In genomic region chr4:82275996-82276395, GRCm38 (mm10) we compare ENCODE assay signal across 13 mouse cellular contexts.
A peak's percentile ranks its signal among the peaks of the same experiment; 100 is the strongest.
DNase-seq lines count a peak whose midpoint lies in the region; ATAC-seq and TF ChIP-seq lines count a peak whose summit lies in the region.
"Had no signal": no experiment of that assay in that cellular context is flagged by ENCODE, and none has a peak within 500 bp of the region (broad histone marks: within the 10 kb centered on the region; RNA-seq: fewer than 3 reads in every experiment).

No protein-coding gene starts in this region.

- H3K4me3 ChIP-seq in embryonic facial prominence, embryonic 12.5 days = no peak overlapping the region
- H3K4me3 ChIP-seq in embryonic facial prominence, embryonic 10.5 days = no peak overlapping the region
- no peak overlapping the region for H3K4me3 ChIP-seq in stomach, embryonic 14.5 days (ENCODE audit: low read depth, low read length)
- H3K4me3 ChIP-seq in stomach, postnatal 0 days (ENCODE audit: low read depth, low read length) = no peak overlapping the region
- H3K4me3 ChIP-seq: liver, embryonic 12.5 days had no signal

- peaks cover 12% of the 10 kb centered on the region for H3K4me1 ChIP-seq in embryonic facial prominence, embryonic 12.5 days
- H3K4me1 ChIP-seq in embryonic facial prominence, embryonic 10.5 days = peaks cover 18% of the 10 kb centered on the region
- no peaks in the 10 kb centered on the region for H3K4me1 ChIP-seq in stomach, embryonic 14.5 days (ENCODE audit: control insufficient read depth, insufficient read depth, low read length)
- no peaks in the 10 kb centered on the region for H3K4me1 ChIP-seq in stomach, postnatal 0 days (replicated peaks; ENCODE audit: control insufficient read depth, insufficient read depth)
- H3K4me1 ChIP-seq: liver, embryonic 12.5 days had no signal

- 0 out of 2 replicates have a peak overlapping the region, but pooled peaks have one; percentile 1 for H3K27ac ChIP-seq in embryonic facial prominence, embryonic 12.5 days
- no peak overlapping the region for H3K27ac ChIP-seq in embryonic facial prominence, embryonic 10.5 days (replicated peaks)
- H3K27ac ChIP-seq in stomach, embryonic 14.5 days (ENCODE audit: low read length) = peak overlapping the region; percentile 4; the same call in 1 of the 2 replicates
- no peak overlapping the region for H3K27ac ChIP-seq in stomach, postnatal 0 days (replicated peaks)
- H3K27ac ChIP-seq: liver, embryonic 12.5 days had no signal

- no peaks in the 10 kb centered on the region for H3K36me3 ChIP-seq in embryonic facial prominence, embryonic 12.5 days
- H3K36me3 ChIP-seq in embryonic facial prominence, embryonic 10.5 days (replicated peaks) = no peaks in the 10 kb centered on the region
- H3K36me3 ChIP-seq in stomach, embryonic 14.5 days (ENCODE audit: control insufficient read depth, insufficient read depth, low read length) = no peaks in the 10 kb centered on the region
- no peaks in the 10 kb centered on the region for H3K36me3 ChIP-seq in stomach, postnatal 0 days (ENCODE audit: control insufficient read depth, insufficient read depth, low read length)
- H3K36me3 ChIP-seq: liver, embryonic 12.5 days had no signal

- no peak for ATAC-seq in embryonic facial prominence, embryonic 12.5 days (ENCODE audit: insufficient number of reproducible peaks, insufficient read depth, low FRiP score, low TSS enrichment)
- no peak for ATAC-seq in stomach, embryonic 14.5 days (ENCODE audit: insufficient number of reproducible peaks, insufficient read depth, low FRiP score, low read depth)
- ATAC-seq in stomach, postnatal 0 days (ENCODE audit: low FRiP score, low TSS enrichment) = no peak
- ATAC-seq: hindbrain, embryonic 16.5 days; liver, embryonic 12.5 days had no signal

- WGBS in embryonic facial prominence, embryonic 12.5 days = 50% methylated on average over 2 of the region's 2 CpGs
- 89% methylated on average over 2 of the region's 2 CpGs for WGBS in embryonic facial prominence, embryonic 10.5 days
- WGBS in stomach, embryonic 14.5 days = 34% methylated on average over 2 of the region's 2 CpGs
- 35% methylated on average over 2 of the region's 2 CpGs for WGBS in stomach, postnatal 0 days

- H3K9ac ChIP-seq in embryonic facial prominence, embryonic 12.5 days = no peak overlapping the region
- H3K9ac ChIP-seq in stomach, embryonic 14.5 days (replicated peaks; ENCODE audit: low read depth, low read length) = no peak overlapping the region
- H3K9ac ChIP-seq in stomach, postnatal 0 days (ENCODE audit: low read length) = no peak overlapping the region
- H3K9ac ChIP-seq: liver, embryonic 12.5 days had no signal

- no peak overlapping the region for H3K4me2 ChIP-seq in embryonic facial prominence, embryonic 12.5 days (replicated peaks)
- no peak overlapping the region for H3K4me2 ChIP-seq in stomach, embryonic 14.5 days (replicated peaks; ENCODE audit: low read depth, low read length)
- H3K4me2 ChIP-seq in stomach, postnatal 0 days (replicated peaks; ENCODE audit: low read depth) = no peak overlapping the region
- H3K4me2 ChIP-seq: liver, embryonic 12.5 days had no signal

- no peaks in the 10 kb centered on the region for H3K9me3 ChIP-seq in embryonic facial prominence, embryonic 12.5 days
- H3K9me3 ChIP-seq in embryonic facial prominence, embryonic 10.5 days = no peaks in the 10 kb centered on the region
- no peaks in the 10 kb centered on the region for H3K9me3 ChIP-seq in stomach, embryonic 14.5 days (ENCODE audit: control insufficient read depth, low read depth, low read length)
- H3K9me3 ChIP-seq in stomach, postnatal 0 days (ENCODE audit: control insufficient read depth, low read length) = no peaks in the 10 kb centered on the region
- H3K9me3 ChIP-seq: liver, embryonic 12.5 days had no signal

- TF ChIP-seq CTCF in stomach, postnatal 0 days (IDR thresholded peaks at IDR 0.05; ENCODE audit: low read depth) = no peak

- DNase-seq in embryonic facial prominence, embryonic 10.5 days (ENCODE audit: low spot score) = no peak
- peak; percentile 32 for DNase-seq in kidney, adult 9 months
- no peak for DNase-seq in kidney, adult 18-20 months
- no peak for DNase-seq in stomach, postnatal 0 days (ENCODE audit: low spot score)
- DNase-seq in spleen, postnatal 10 days (ENCODE audit: low spot score in 2 of 2) = no peak
- no peak for DNase-seq in MN1 (ENCODE audit: low spot score)
- DNase-seq: cerebellum, adult 18-20 months; midbrain, embryonic 14.5 days had no signal

- H3K27me3 ChIP-seq in embryonic facial prominence, embryonic 12.5 days = no peaks in the 10 kb centered on the region
- no peaks in the 10 kb centered on the region for H3K27me3 ChIP-seq in embryonic facial prominence, embryonic 10.5 days (replicated peaks; ENCODE audit: low read depth, poor library complexity, severe bottlenecking)
- H3K27me3 ChIP-seq in stomach, embryonic 14.5 days (ENCODE audit: control insufficient read depth, insufficient read depth, low read length) = no peaks in the 10 kb centered on the region
- H3K27me3 ChIP-seq in stomach, postnatal 0 days (ENCODE audit: control insufficient read depth, insufficient read depth, low read length) = no peaks in the 10 kb centered on the region
- H3K27me3 ChIP-seq: CH12.LX; liver, embryonic 12.5 days had no signal

- no peak for TF ChIP-seq EP300 in stomach, postnatal 0 days (optimal IDR thresholded peaks at IDR 0.05)

Comparison
In these comparisons a context has a peak if more than half of its experiments do, and no peak if none do; other contexts are left out.
1. H3K27ac ChIP-seq: peak in embryonic facial prominence, embryonic 12.5 days (single experiment) and stomach, embryonic 14.5 days (single experiment); none in embryonic facial prominence, embryonic 10.5 days (single experiment) and stomach, postnatal 0 days (single experiment).